ENCODE assay signal across 1 mouse cellular context in the genomic region with DNA sequence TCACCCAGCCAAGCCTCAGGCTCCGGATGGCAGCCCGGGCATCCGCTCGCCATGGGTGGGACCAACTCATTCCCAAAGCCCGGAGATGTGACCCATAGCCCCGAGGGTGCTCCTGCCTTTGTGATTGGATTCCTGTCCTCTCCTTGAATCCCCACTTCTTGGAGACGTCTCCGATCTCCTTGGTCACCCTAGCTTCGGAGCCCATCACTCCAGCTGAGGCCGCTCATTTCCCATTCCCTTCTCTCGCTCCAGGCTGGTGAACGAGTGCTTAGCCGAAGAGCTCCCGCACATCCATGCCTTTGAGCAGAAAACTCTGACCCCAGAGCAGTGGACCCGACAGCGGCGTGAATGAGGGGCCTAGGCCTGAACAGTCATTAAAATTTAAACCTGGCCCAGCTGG.
TF ChIP-seq lines count a peak whose summit lies in the region.

No protein-coding gene starts in this region.

TF ChIP-seq in CH12.LX, 34 proteins besides CTCF, POLR2A, EP300 and RAD21:
- TF ChIP-seq CHD1 (IDR thresholded peaks at IDR 0.05; ENCODE audit: low read depth, low read length) (0 out of 2 replicates have a peak, but pooled peaks have one; percentile 11), BHLHE40 (IDR thresholded peaks at IDR 0.05; ENCODE audit: low read depth, low read length) (no peak), ZKSCAN1 (IDR thresholded peaks at IDR 0.05; ENCODE audit: borderline replicate concordance, low read depth, low read length) (no peak), CHD2 (IDR thresholded peaks at IDR 0.05; ENCODE audit: low read length) (no peak), KAT2A (IDR thresholded peaks at IDR 0.05; ENCODE audit: insufficient replicate concordance, low read length) (no peak), USF1 (IDR thresholded peaks at IDR 0.05; ENCODE audit: low read depth, low read length) (no peak)
